Mouse (Mus musculus): ENCODE data around the gene Fam69a.

- TF ChIP-seq CTCF (IDR thresholded peaks at IDR 0.05; ENCODE audit: low read depth) (no peak), EP300 (IDR thresholded peaks at IDR 0.05; ENCODE audit: low read depth) (no peak)
Observed at GRCm38 (mm10) chr5:107941222-107941621, 45.7 kb downstream of the Fam69a start.

Measured in heart, postnatal 0 days (tissue).